Mouse (Mus musculus) thymus, adult 2 months (tissue): ENCODE results near the gene Fubp3.

Experiments used
- CTCF ChIP-seq: fragments of 200-500 bp; IDR thresholded peaks from 2 replicates; pipeline ENCODE4 v1.5.1; 2012; ENCODE audit warnings: mild to moderate bottlenecking, control low read depth, low read length, moderate library complexity, borderline replicate concordance; ENCODE audit not compliant: control insufficient read depth, poor library complexity, insufficient read depth; ENCODE audit errors: extremely low read depth
- POLR2A ChIP-seq: fragments of 200-500 bp; IDR thresholded peaks from 2 replicates; pipeline ENCODE4 v1.6.1; 2012; ENCODE audit warnings: mild to moderate bottlenecking, low read length, control low read depth, moderate library complexity; ENCODE audit not compliant: control insufficient read depth, poor library complexity, insufficient read depth; ENCODE audit errors: extremely low read depth

- TF ChIP-seq CTCF (no peak), POLR2A (peak; percentile 75; the same call in 1 of the 2 replicates)
Measured at GRCm38 (mm10) chr2:31572051-31572914, at the start of gene Fubp3.
